Mouse (Mus musculus): Measurements from ENCODE around the gene Dzip1.

- TF ChIP-seq CTCF (IDR thresholded peaks at IDR 0.05; ENCODE audit: low read depth, low read length) (no peak), GATA1 (IDR thresholded peaks at IDR 0.05; ENCODE audit: borderline replicate concordance, low read length) (no peak), TAL1 (conservative IDR thresholded peaks at IDR 0.05; ENCODE audit: low read depth, low read length) (no peak)
These were observed 86.6 kb downstream of the Dzip1 start for GRCm38 (mm10) chr14:118838556-118839120.

Data from G1E (cell line).